Mouse (Mus musculus) heart, postnatal 36 days (tissue): ENCODE data around the gene 4933425L06Rik. TPM values are rescaled to one million over a fixed set of nuclear protein-coding genes. Genes with fewer than 3 reads are reported as not detected.

Source experiments
- DNase-seq, 2 experiments: peaks; one replicate each; pipeline ENCODE4 v3.0.0; 2021 to 2022
- intact Hi-C: fragments of 180-260 bp; cut with DNase I; formaldehyde crosslinking; loops from one replicate; pipeline ENCODE4 v1.15.1; 2025
- total RNA-seq, 2 experiments: library from RNA; stranded (reverse); gene quantifications; 2 replicates each; pipeline ENCODE4 v1.2.3; 2021

The 4933425L06Rik gene
- total RNA-seq = not detected

GRCm38 (mm10) chr13:105081862-105082261, at the start of gene 4933425L06Rik:
Gene 4933425L06Rik, plus strand, starts transcription at chr13:105082122.
- no peak for DNase-seq
- intact Hi-C loops = no loop called here

- intact Hi-C loops = no loop called here
Measured at GRCm38 (mm10) chr13:105037816-105038215, 44.1 kb upstream of the 4933425L06Rik start.

GRCm38 (mm10) chr13:105038334-105038733, 43.6 kb upstream of the 4933425L06Rik start:
- intact Hi-C loops = no loop called here
- DNase-seq = no peak

More at GRCm38 (mm10) chr13:105037816-105038215, 44.1 kb upstream of the 4933425L06Rik start:
- DNase-seq = no peak

GRCm38 (mm10) chr13:105043882-105044281, 38.0 kb upstream of the 4933425L06Rik start:
- no peak for DNase-seq
- intact Hi-C loops = no loop called here

- intact Hi-C loops = no loop called here
- no peak for DNase-seq
Measured at GRCm38 (mm10) chr13:105047377-105047776, 34.5 kb upstream of the 4933425L06Rik start.

GRCm38 (mm10) chr13:105048662-105049061, 33.3 kb upstream of the 4933425L06Rik start:
- peak; percentile 7 to 12 for DNase-seq
- intact Hi-C loops = no loop called here

- intact Hi-C loops = loop anchor here (10.0 kb wide), 1 partner anchor 237 kb away; the partner anchor contains the start of gene Cwc27
- DNase-seq = no peak
Measured at GRCm38 (mm10) chr13:105051432-105051831, 30.5 kb upstream of the 4933425L06Rik start.

- intact Hi-C loops = loop anchor here (2.0 to 10.0 kb wide), 3 partner anchors 105 to 767 kb away; partner anchors contain the start of genes Adamts6 and Cwc27
- peak; percentile 5 to 22 for DNase-seq
Measured at GRCm38 (mm10) chr13:105053618-105054017, 28.3 kb upstream of the 4933425L06Rik start.

- peak; percentile 62 to 68 for DNase-seq
- intact Hi-C loops = loop anchor here (2.0 to 10.0 kb wide), 3 partner anchors 106 to 768 kb away; partner anchors contain the start of genes Adamts6 and Cwc27
Measured at GRCm38 (mm10) chr13:105054181-105054940, 27.6 kb upstream of the 4933425L06Rik start, which contains the start of gene Rgs7bp. Gene Rgs7bp, minus strand, starts transcription at chr13:105054930.

- DNase-seq = no peak
- intact Hi-C loops = loop anchor here (2.0 to 10.0 kb wide), 5 partner anchors 87 to 768 kb away; partner anchors contain the start of genes Adamts6 and Cwc27
Measured at GRCm38 (mm10) chr13:105054941-105055309, 27.0 kb upstream of the 4933425L06Rik start.

GRCm38 (mm10) chr13:105055374-105055773, 26.5 kb upstream of the 4933425L06Rik start:
- DNase-seq = peak; percentile 19 to 22
- intact Hi-C loops = loop anchor here (2.0 to 10.0 kb wide), 5 partner anchors 87 to 769 kb away; partner anchors contain the start of genes Adamts6 and Cwc27

- intact Hi-C loops = no loop called here
Measured at GRCm38 (mm10) chr13:105066119-105066518, 15.8 kb upstream of the 4933425L06Rik start.

GRCm38 (mm10) chr13:105066890-105067845, 14.8 kb upstream of the 4933425L06Rik start:
- intact Hi-C loops = no loop called here
- no peak for DNase-seq

More at GRCm38 (mm10) chr13:105066119-105066518, 15.8 kb upstream of the 4933425L06Rik start:
- DNase-seq = no peak

- intact Hi-C loops = no loop called here
- no peak for DNase-seq
Measured at GRCm38 (mm10) chr13:105089276-105089675, 7.4 kb downstream of the 4933425L06Rik start.

- intact Hi-C loops = no loop called here
- DNase-seq = no peak
Measured at GRCm38 (mm10) chr13:105096316-105096715, 14.4 kb downstream of the 4933425L06Rik start.

GRCm38 (mm10) chr13:105100705-105101104, 18.8 kb downstream of the 4933425L06Rik start:
- intact Hi-C loops = no loop called here
- no peak for DNase-seq

GRCm38 (mm10) chr13:105104385-105104784, 22.5 kb downstream of the 4933425L06Rik start:
- intact Hi-C loops = no loop called here
- no peak for DNase-seq

- no peak for DNase-seq
- intact Hi-C loops = no loop called here
Measured at GRCm38 (mm10) chr13:105111599-105111998, 29.7 kb downstream of the 4933425L06Rik start.

GRCm38 (mm10) chr13:105121617-105122016, 39.7 kb downstream of the 4933425L06Rik start:
- intact Hi-C loops = no loop called here
- no peak for DNase-seq

- intact Hi-C loops = no loop called here
- no peak for DNase-seq
Measured at GRCm38 (mm10) chr13:105122092-105122491, 40.2 kb downstream of the 4933425L06Rik start.

GRCm38 (mm10) chr13:105130080-105130479, 48.2 kb downstream of the 4933425L06Rik start:
- intact Hi-C loops = no loop called here

More at GRCm38 (mm10) chr13:105130080-105130479, 48.2 kb downstream of the 4933425L06Rik start:
- no peak for DNase-seq
